Mouse (Mus musculus): Measurements from ENCODE around the gene Usp7.

The Usp7 gene

GRCm38 (mm10) chr16:8791949-8792557 is at the start of gene Usp7:
Usp7 (minus strand) TSS chr16:8792308.
- DNase-seq: no peak

GRCm38 (mm10) chr16:8840557-8840956 is 48.4 kb upstream of the Usp7 start:
- no peak for DNase-seq

- no peak for DNase-seq
Observed at GRCm38 (mm10) chr16:8838921-8839320, 46.8 kb upstream of the Usp7 start.

- no peak for DNase-seq
Observed at GRCm38 (mm10) chr16:8837595-8837994, 45.5 kb upstream of the Usp7 start.

GRCm38 (mm10) chr16:8836876-8837275 is 44.8 kb upstream of the Usp7 start:
- DNase-seq: no peak

GRCm38 (mm10) chr16:8831241-8831640 is 39.1 kb upstream of the Usp7 start:
- DNase-seq: peak; percentile 12

GRCm38 (mm10) chr16:8830431-8831211 is 38.5 kb upstream of the Usp7 start:
- peak; percentile 58 for DNase-seq

- DNase-seq: peak; percentile 95
Observed at GRCm38 (mm10) chr16:8829564-8830359, 37.7 kb upstream of the Usp7 start, which contains the start of gene 1810013L24Rik. 1810013L24Rik (plus strand) TSS chr16:8830100.

- peak; percentile 63 for DNase-seq
Observed at GRCm38 (mm10) chr16:8828636-8829563, 36.8 kb upstream of the Usp7 start.

- DNase-seq: no peak
Observed at GRCm38 (mm10) chr16:8827366-8827765, 35.3 kb upstream of the Usp7 start.

- DNase-seq: no peak
Observed at GRCm38 (mm10) chr16:8823661-8824060, 31.6 kb upstream of the Usp7 start.

- no peak for DNase-seq
Observed at GRCm38 (mm10) chr16:8822586-8822985, 30.5 kb upstream of the Usp7 start.

- peak; percentile 4 for DNase-seq
Observed at GRCm38 (mm10) chr16:8821429-8821828, 29.3 kb upstream of the Usp7 start.

GRCm38 (mm10) chr16:8817872-8818271 is 25.8 kb upstream of the Usp7 start:
- no peak for DNase-seq

- DNase-seq: no peak
Observed at GRCm38 (mm10) chr16:8810399-8811127, 18.5 kb upstream of the Usp7 start.

GRCm38 (mm10) chr16:8806703-8807102 is 14.6 kb upstream of the Usp7 start:
- peak; percentile 24 for DNase-seq

- DNase-seq: no peak
Observed at GRCm38 (mm10) chr16:8795906-8796305, 3.8 kb upstream of the Usp7 start.

- DNase-seq: no peak
Observed at GRCm38 (mm10) chr16:8794952-8795351, 2.8 kb upstream of the Usp7 start.

GRCm38 (mm10) chr16:8790886-8791285 is 1.2 kb downstream of the Usp7 start:
- DNase-seq: no peak

- DNase-seq: no peak
Observed at GRCm38 (mm10) chr16:8784753-8785152, 7.4 kb downstream of the Usp7 start.

- DNase-seq: no peak
Observed at GRCm38 (mm10) chr16:8783198-8783913, 8.8 kb downstream of the Usp7 start.
